Mouse (Mus musculus) gastrocnemius, postnatal 14 days (tissue): ENCODE measurements around the gene Tcf25. TPM values are rescaled to one million over a fixed set of nuclear protein-coding genes. Genes with fewer than 3 reads are reported as not detected.
"Not testable (repeated sequence)": the region's sequence is repeated elsewhere in the genome, so short reads cannot be mapped to it uniquely, and the experiment has no call there.

Source experiments
- DNase-seq: peaks from one replicate; pipeline ENCODE4 v3.0.0; 2021; ENCODE audit warnings: mixed read lengths
- intact Hi-C: fragments of 180-260 bp; cut with DNase I; formaldehyde crosslinking; loops from one replicate; pipeline ENCODE4 v1.15.1; 2025; ENCODE audit warnings: low total_unique reads
- total RNA-seq, 2 experiments: library from RNA; stranded (reverse); gene quantifications; 2 replicates each; pipeline ENCODE4 v1.2.3; 2021

The Tcf25 gene
- total RNA-seq, 2 experiments from 2014 or later: 140 to 162 TPM

DNA sequence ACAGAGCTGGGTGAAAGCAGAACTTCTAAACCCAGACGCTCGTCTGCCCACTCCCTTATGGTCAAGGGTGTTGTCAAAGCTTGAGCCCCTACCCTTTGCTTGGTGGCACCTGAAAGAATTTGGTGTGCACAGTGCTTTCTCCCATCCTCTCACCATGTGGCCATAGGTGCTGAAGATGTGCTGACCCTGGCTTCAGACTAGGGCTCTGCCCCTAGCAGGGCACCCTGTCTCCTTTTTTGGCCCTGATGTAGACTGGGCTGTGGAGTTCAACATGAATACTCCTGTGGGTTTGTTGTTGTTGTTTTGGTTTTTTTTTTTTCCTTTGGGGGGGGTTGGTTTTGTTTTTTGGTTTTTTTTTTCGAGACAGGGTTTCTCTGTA, 49.2 kb downstream of the Tcf25 start:
- intact Hi-C loops: no loop called here
- DNase-seq: no peak

DNA sequence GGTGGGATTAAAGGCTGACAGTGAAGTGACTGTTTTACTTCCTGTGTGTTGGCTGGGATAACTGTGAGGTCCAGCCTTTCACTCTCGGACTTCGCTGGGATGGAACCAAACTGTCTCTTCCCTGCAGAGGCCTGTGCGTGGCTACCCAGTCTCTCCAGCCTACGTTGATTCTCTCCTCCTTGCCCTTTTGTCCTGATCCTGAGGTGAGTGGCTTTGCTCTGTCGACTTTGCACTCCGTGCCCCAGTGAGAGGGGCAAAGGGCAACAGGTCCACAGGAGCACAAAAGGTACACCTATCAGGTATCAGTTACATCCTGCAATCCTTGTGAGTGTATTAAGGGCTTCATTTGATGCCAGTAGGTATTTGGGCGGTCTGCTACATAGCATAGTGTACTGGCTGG, 49.9 kb downstream of the Tcf25 start, which contains the start of gene Def8:
Gene Def8 (plus strand): TSS at position 87 of the 400 bp plus-strand sequence.
- DNase-seq: no peak
- intact Hi-C loops: no loop called here

DNA sequence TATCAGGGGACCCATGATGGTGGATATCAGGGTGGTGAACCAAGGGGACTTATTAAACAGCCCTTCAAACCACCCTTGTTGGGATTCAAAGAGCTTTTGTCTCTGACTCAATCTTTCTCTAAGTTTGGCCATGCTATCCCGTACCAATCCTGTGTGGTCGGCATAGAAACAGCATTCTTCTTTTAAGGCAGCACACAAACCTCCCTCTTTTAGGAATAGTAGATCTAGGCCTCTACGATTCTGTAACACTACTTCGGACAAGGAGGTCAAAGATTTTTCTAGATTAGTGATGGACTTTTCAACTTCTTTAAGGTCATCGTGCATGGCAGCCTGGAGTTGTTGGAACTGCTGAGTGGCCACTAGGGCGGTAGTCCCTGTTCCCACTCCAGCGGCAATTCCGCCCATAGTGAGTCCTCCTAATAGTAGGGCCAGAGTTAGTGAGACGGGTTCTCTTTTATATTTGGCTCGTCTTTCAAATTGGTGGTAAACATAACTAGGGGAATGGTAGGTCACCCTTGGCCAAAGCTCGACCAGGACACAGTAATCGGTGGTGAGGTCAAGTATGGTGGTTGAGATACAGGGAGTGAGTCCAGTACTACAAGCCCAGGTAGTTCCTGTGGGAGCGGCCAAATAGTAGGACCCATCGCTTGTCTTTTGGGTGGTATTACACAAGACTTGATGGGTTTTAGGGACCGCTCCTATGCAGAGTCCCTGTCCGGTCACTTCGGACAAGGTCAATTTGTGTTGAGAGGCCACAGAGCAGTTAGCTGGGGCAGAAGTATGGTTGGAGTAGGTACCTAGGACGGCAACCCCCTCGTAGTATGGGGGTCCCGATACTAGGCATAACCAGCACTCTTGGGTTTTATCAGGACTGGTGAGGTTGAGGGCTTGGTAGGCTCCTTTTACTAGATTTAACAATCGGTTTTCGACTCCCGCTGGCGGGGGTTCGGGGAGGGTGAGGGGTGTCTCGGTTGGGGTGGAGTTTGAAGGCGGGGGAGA, 53.3 kb downstream of the Tcf25 start:
- DNase-seq: no peak

DNA sequence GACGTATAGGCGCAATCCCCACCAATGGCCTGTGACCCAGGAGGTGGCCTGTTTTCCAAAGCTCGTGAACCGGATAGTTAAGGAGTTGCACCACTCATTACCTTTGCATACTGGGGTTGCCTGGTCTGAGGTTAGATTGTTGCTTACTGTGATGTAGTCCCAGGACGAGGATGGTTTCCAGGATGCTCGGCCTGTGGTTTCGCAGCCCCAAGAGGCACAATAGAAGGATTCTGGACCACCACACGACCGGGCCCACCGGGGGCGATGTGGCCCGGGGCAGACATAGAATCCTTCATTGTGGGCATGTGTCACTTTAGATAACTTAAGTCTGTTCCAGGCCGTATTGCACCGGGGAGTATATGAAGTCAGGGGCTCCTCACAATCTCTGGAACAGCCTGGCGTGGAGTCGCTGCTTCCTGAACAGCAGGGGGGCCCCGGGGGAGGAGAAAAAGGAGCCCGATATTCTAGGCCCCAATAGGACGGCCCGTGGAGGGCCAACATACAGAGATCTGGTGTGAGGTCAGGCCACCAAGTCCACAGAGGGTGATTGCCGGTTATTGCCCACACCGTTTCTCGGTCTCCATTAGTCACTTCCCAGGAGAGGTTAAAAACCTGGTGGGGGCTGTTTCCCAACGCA, 54.2 kb downstream of the Tcf25 start:
- no peak for DNase-seq

More for the DNA sequence above, 53.3 kb downstream of the Tcf25 start:
- intact Hi-C loops: no loop called here

DNA sequence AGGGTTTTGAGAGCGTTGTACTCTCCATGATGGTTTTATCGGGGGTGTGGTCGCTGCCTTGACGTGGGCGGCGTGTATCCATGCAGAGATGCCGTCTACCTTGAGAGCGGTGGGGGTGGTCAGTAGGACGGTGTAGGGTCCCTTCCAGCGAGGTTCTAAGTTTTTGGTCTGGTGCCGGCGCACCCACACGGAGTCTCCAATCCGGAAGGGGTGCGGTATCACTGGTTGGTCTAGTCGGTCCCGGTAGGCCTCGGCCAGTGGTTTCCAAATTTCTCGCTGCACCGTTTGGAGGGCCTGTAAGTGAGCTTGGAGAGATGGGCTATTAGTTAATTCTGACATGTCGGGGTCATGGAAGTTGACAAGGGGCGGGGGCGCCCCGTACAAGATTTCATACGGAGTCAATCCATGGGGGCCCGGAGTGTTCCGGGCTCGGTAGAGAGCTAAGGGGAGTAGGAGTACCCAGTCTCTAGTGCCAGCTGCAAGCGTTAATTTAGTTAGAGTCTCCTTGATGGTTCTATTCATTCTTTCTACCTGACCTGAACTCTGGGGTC, 54.9 kb downstream of the Tcf25 start:
- intact Hi-C loops: no loop called here
- DNase-seq: no peak

More for the DNA sequence above, 54.2 kb downstream of the Tcf25 start:
- intact Hi-C loops: no loop called here

DNA sequence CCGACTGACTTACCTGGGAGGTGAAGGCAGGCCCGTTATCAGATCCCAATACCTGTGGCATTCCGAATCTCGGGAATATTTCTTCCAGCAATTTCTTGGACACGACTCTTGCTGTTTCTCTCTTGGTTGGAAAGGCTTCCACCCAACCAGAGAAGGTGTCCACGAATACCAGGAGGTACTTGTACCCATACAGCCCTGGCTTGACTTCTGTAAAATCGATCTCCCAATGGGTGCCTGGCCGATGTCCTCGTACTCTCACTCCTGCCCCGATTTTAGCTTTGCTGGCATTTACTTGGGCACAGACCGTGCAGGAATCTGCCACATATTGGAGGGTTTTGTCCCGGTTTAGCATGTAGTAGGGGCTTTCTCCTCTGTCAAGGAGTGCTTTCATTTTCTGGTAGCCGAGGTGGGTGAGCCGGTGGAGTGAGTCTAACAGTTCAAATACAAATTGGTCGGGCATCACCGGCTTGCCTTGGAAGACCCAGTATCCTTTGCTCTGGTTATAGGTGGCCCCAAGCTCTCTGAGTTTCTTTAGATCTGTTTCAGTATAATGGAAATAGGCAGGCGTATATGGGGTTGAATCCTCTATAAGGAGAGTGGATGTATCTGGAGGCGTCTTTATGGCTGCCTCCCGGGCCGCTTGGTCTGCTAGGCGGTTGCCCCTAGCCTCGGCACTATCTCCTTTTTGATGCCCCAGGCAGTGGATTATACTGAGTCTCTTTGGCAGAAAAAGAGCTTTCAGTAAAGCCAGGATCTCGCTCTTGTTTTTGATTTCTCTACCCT, 55.6 kb downstream of the Tcf25 start:
- intact Hi-C loops: no loop called here
- no peak for DNase-seq

DNA sequence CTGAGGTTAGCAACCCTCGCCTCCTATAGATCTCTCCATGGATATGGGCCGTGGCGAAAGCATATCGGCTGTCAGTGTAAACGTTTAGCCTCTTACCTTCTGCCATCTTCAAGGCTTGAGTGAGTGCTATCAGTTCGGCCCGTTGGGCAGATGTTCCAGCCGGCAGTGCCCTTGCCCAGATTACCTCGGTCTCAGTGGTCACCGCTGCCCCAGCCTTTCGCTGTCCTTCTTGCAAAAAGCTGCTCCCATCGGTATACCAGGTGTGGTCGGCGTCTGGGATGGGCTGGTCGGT, 56.1 kb downstream of the Tcf25 start:
- intact Hi-C loops, DNase-seq: not testable (repeated sequence)

DNA sequence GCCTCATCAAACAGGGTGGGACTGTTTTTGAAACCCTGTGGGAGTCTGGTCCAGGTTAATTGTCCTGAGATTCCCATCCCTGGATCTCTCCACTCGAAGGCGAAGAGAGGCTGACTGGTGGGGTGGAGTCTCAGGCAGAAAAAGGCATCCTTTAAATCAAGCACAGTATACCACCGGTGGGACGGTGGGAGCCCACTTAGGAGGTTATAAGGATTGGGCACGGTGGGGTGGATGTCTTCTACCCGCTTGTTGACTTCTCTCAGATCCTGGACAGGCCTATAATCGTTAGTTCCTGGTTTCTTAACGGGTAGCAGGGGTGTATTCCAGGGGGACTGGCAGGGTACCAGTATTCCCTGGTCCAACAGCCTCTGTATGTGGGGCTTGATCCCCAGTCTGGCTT, 57.4 kb downstream of the Tcf25 start:
- DNase-seq: not testable (repeated sequence)

DNA sequence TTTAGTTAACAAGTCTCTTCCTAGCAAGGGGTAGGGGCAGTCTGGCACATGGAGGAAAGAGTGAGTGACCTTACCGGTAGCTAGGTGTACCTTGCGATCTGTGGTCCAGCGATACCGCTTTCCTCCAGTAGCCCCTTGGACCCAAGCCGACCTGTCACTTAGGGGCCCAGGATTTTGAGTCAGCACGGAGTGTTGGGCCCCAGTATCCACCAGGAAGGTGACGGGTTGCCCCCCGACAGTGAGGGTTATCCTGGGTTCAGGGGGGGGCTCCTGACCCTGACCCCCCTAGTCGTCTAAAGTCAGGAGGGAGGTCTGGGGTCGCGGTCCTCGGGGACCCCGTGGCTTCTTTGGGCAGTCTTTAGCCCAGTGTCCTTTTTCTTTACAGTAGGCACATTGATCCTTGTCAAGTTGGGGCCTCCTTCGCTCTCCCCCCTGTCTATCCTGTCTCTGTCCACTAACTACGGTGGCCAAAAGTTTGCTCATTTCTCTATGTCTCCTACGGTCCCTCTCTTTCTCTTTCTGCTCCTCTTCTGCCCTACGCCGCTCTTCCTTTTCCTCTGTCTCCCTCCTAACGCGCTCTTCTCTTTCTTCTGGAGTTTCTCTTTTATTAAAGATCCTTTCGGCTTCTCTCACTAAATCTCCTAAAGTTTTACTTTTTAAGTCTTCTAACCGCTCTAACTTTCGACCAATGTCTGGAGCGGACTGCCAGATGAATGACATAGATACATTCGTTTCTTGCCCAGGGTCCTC, 58.2 kb downstream of the Tcf25 start:
- intact Hi-C loops: no loop called here
- DNase-seq: no peak

More for the DNA sequence above, 57.4 kb downstream of the Tcf25 start:
- intact Hi-C loops: not testable (repeated sequence)

DNA sequence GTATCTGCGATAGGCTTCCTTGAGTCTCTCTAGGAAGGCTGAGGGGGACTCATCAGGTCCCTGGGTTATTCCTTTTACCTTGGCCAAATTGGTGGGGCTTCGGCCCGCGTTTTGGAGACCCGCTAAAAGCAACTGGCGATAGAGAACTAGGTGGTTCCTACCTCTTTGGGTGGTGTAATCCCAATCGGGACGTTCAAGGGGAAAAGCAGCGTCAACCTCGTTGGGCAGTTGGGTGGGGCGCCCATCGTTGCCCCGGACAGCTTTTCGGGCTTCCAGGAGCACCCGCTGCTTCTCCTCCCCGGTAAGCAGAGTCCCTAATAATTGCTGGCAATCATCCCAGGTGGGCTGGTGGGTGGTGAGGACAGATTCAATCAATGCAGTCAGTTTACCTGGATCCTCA, 58.8 kb downstream of the Tcf25 start:
- intact Hi-C loops: no loop called here
- DNase-seq: no peak

DNA sequence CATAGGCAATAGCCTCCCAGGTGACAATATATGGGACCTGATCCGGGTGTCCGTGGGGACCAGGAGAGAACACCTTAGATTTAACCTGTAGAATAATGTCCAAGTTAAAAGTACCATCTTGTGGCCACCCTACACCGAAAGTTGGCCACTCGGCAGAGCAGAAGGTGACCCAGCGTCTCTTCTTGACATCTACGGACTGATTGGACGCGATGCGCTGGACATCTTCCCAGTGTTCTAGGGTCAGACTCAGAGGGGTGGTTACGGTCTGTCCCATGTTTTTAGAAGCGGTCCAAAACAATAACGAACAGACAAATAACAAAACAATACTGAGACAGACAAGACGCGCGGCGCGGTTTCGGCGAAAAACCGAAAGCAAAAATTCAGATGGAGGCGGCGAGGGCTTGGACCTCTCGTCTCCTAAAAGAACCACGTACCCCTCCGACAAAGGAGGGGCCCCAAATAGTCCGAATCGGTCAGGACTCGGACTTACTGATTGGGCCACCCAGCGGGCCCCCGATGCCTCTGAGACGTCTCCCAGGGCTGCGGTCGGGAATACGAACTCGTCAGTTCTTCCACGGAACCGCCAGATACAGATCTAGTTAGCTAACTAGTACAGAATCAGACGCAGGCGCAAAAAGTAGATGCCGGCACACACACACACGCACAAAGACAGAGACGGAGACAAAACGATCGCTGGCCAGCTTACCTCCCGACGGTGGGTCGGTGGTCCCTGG, 59.9 kb downstream of the Tcf25 start:
- intact Hi-C loops: not testable (repeated sequence)

DNA sequence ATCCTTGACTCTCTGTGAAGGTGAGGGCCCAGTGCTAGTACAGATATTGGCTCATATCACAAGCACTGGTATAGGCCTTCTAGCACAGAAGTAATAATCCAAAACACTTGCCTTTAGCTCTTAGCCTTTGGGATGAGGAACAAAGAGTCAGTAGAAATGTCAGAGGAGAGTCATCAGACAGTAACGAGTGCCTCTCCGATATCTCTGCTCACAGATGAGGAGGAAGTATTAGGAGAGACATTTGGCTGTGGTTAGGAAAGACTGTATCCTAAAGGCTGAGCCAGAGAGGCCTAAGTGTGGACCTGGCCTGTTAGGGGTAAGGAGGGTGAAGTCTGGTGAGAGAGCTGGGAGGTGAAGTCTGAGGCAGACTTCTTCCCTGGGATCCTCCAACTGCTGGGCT, 68.2 kb downstream of the Tcf25 start:
- intact Hi-C loops: no loop called here
- no peak for DNase-seq

More for the DNA sequence above, 59.9 kb downstream of the Tcf25 start:
- not testable (repeated sequence) for DNase-seq

DNA sequence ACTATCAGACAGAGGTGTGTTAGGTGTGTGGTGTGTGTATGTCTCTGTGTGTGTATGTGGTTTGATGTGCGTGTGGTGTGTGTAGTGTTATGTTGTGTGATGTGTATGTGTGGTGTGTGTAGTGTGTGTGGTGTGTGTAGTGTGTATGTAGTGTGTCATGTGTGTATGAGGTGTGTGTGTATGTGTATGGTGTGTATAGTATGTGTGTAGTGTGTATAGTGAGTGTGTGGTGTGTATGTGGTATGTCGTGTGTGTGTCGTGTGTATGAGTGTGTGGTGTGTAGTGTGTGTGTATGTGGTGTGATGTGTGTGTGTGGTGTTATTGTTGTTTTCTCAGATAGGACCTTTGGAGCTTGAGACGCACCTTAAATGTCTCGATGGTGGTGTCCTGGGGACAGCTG, 68.8 kb downstream of the Tcf25 start:
- no peak for DNase-seq
- intact Hi-C loops: no loop called here

DNA sequence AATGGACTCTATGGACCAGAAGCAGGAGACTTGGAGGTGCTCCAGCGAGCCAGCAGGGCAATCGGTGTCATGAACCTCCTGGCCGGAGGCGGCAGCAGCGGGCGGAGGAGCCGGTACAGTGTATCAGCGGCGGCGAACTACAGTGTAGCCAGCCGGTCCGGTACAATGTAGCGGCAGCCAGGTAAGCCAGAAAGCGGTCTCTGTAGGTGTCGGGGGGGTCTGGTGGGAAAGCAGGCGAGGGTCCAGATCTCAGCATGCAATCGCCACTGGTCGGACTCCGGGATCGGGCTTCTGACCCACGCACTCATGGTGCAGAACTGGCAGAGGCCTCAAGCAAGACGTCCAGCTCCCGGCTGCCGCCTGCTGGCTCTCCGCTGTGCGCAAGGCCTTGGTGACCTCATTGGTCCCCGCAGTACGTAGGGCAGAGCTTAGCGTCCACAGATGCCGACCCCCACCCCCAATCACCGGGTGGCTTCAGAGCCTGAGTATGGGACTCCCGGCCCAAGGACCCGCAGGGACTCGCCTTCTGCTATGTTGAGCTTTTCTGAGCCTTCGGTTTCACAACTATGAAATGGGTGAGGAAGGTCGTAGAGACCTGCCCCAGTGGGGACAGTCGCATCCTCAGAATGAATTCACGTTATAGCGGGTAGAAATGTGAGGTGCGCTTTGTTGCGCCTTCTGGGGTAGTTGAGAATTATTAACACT, 69.5 kb downstream of the Tcf25 start:
- intact Hi-C loops: no loop called here
- peak; percentile 95 for DNase-seq

DNA sequence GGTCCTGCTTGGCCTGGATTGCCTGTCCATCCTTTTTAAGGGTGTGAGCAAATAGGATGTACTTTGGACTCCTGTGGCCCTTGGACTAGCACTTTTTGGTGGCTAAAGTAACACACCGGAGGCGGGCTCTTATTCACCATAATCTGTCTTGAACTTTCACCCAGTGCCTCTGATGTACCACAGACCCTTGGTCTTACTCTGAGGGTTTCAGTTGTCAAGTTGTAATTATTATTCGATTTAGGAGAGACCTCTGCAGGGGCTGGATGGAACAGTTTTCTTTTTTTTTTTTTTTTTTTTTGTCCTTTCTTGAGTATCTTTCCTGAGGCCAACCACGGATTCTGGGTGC, 70.0 kb downstream of the Tcf25 start:
- intact Hi-C loops: no loop called here

DNA sequence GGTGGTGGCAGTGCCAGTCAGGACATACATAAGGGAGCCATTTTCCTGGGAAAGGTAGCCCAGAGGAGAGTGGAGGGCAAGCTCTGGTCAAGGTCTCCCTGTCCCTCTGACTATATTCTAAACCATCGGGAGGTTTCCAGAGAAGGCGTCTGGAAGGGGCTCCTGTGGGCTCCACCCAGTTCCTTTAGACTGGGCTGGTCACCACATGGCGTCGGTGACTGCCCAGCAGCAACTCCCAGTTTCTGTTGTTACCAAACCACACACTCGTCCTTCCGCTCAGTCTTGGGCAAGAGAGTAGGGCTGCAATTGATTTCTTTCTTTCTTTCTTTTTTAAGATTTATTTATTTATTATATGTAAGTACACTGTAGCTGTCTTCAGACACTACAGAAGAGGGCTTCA, 70.6 kb downstream of the Tcf25 start:
- DNase-seq: no peak
- intact Hi-C loops: no loop called here

More for the DNA sequence above, 70.0 kb downstream of the Tcf25 start:
- DNase-seq: no peak

DNA sequence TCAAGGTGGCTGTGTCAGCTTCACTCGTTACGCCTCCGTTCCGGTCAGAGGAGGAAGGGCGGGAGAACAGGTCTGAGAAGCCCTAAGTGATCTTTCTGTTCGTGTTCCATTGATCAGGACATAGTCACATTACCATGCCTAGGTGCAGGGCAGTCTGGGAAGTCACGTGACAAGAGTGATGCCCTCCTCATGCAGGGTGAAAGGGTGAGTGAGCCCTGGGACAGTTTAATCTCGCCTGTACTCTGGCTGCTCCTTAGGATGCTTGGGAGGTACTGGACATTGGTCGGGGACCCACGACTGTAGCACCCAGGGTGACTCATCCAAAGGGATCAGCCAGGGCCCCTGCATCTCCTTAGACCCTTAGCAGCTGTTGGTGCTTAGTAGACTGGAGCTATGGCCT, 72.4 kb downstream of the Tcf25 start:
- intact Hi-C loops: no loop called here
- DNase-seq: no peak

DNA sequence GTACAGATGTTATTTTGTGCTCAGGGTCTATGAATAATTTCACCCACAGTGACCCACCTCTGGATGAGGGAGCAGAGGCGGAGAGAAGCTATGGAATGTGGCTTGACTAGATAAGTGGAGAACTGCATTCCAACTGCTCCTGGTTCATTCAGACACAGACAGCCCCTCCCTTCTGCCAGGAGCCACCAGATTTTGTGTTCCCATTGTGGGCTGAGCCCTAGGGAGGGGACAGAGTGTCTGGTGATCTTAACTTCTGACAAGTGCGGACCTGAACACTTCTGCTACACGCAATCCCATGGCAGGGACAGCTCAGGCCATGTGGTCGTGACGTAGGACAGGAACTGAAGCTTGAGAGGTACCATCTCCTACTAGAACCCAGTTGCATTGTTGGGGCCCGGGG, 73.2 kb downstream of the Tcf25 start:
- intact Hi-C loops: no loop called here
- DNase-seq: no peak
